Mouse (Mus musculus) common myeloid progenitor, adult 5-6 weeks (primary cell): ENCODE results near the gene Irx4. TPM values are rescaled to one million over a fixed set of nuclear protein-coding genes. Genes with fewer than 3 reads are reported as not detected.

Source experiments
- ATAC-seq: replicated peaks from 2 replicates; pipeline ENCODE4 v1.8.0; 2016; ENCODE audit warnings: low read depth, mild to moderate bottlenecking, moderate TSS enrichment, inconsistent platforms; ENCODE audit not compliant: poor library complexity, severe bottlenecking
- total RNA-seq: library from RNA; stranded (forward); fragments of 200-1000, 187-1606 nt; gene quantifications from 2 replicates; pipeline ENCODE4 v1.2.3, GENCODE M21; 2017

The Irx4 gene
- total RNA-seq: not detected in 2 replicates

- no peak for ATAC-seq
Observed at GRCm38 (mm10) chr13:73260354-73261035, at the start of gene Irx4. Gene Irx4, plus strand, starts transcription at chr13:73260479.

DNA sequence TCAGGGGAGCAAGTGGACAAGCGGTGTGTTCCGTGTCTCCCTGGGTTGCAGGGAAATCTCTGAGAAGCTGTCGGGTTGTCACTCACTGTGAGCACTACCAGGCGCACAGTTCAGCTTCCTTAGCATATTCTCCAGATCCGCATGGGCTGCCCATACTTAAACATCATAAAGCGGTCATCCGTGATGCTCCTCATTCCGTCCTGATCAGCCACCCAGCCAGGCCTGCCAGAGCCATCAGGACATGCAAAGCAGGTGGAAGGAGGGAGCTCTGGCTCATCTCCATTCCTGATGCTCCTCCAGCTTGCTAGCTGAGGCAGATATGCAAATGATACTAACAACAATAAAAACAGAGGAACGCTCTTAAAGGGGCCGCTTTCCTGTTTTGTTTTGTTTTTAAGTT, 46.0 kb upstream of the Irx4 start:
- no peak for ATAC-seq

DNA sequence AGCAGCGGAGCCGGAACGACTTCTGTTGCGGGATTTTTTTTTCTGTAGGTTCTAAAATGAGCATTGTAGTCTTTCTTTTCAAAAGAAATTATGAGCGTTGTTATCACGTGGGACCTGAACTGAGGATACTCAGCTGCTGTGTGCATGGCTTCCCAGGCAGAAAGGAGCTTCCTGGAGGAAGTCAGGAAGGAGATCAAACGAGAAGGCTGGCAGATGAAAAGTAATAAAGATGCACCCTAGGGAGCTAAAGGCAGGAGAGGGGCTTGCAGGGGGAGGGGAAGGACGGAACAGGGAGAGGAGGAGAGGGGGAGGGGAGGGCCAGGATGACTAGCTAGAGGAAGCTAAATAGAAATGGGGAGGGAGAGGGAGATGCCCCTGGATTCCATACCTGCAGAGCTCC, 23.8 kb upstream of the Irx4 start:
- no peak for ATAC-seq

GRCm38 (mm10) chr13:73239191-73239746, 21.0 kb upstream of the Irx4 start:
- no peak for ATAC-seq

GRCm38 (mm10) chr13:73242556-73242955, 17.7 kb upstream of the Irx4 start:
- ATAC-seq: no peak

DNA sequence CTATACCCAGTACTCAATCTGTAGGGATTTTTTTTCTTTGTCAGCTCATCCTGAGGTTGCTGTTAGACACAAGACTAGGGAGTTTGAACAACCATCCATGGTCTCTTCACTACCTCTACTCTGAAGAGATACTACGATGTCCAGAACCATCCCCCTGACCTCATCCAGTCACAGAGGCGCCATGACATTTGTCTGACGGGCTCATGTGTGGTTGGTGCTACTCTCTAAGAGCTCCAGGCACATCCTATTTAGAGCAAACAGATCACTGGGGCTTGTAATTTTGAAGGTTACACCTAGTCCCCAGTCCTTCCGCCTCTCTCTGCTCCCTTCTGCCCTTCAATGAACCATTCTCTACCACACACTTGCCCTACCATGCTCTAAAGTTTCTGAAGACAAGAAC, 13.3 kb upstream of the Irx4 start:
- ATAC-seq: no peak

DNA sequence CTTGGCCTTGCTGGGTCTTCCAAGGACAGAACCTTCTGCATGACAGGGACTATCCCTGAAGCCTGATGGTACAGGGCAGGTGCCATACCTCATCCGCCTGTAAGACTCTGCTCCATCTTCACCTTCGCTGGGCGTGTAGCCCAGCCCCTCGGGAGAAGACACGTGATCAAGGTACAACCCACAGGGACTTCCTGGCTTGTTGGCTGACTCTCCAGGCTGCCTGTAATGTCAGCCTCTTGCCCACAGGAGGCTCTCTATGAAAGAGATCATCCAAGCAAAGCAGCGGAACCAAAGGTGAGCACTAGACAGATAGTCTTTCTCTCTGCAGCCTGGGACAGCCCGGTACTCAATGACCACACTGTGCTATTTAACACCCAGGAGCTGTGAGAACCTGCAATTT, 9.1 kb upstream of the Irx4 start:
- no peak for ATAC-seq

DNA sequence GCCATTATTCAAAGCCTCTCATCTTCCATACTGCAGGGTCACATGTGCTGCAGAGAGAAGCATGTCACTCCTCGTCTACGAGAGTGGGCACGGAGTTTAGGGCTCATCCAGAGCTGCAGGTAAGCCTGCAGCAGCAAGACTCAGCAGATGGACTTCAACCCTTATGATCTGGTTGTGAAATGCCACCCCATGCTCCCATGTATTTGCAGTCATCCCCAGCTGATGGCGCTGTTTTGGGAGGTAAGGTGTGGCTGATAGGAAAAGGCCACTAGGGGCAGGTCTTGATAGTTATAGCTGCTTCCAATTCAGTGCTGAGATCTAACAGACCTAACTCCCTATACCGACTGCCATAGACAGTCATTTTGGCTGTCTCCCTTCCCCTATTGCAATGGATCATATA, 8.3 kb upstream of the Irx4 start:
- no peak for ATAC-seq

DNA sequence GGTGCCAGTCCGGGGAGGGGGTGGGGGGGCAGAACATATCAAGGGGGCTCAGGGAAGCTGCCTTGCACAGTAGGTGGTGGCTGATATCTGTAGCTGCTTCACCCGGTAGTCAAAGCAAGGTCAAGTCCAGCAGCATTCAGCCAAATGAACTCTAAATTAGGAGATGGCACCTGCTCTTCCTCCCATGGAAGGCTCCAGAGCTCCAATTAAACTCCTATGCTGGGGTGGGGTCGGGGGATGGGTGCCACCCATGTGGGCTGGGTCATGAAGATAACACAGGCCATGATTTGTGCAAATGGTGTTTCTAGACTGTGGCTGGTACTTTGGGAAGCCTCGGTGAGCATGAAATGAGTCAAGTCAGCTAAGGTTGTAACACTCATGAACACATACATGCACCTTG, 1.9 kb upstream of the Irx4 start:
- no peak for ATAC-seq

DNA sequence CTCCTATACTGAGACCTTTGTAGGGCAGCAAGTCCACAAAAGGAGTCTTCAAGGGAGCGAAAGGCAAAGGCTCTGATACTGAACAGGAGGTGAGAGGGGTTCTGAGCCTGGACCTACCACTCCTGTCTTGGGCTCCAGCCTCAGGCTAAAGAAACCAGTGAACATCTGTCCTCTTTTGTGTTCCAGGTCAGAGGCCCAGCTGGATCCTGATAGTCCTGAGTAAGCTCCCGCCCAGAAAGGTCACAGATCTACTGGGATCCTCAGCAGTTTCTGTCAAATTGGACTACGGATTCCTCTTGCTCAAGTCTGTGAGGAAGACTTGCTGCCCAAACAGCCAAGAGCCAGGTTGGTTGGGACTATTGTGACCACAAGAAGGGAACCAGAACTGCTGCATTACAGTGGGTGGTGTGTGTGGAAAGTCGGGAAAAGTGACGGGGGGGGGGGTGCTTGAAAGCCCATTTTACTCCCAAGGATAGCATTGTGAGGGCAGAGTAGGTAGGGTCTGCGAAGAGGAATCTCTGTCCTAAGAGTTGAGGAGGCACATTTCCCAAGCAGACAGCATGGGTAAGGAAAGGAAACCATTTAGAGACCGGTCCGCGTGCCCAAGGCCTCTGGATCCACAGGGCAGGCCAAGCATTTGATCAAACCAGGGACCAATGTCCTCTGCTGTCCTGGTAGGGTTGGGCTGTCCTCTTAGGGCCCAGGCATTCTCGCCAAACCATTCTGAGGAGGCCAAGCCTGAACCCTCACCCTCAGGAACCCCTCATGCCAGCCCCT, 514 bp upstream of the Irx4 start:
- no peak for ATAC-seq

DNA sequence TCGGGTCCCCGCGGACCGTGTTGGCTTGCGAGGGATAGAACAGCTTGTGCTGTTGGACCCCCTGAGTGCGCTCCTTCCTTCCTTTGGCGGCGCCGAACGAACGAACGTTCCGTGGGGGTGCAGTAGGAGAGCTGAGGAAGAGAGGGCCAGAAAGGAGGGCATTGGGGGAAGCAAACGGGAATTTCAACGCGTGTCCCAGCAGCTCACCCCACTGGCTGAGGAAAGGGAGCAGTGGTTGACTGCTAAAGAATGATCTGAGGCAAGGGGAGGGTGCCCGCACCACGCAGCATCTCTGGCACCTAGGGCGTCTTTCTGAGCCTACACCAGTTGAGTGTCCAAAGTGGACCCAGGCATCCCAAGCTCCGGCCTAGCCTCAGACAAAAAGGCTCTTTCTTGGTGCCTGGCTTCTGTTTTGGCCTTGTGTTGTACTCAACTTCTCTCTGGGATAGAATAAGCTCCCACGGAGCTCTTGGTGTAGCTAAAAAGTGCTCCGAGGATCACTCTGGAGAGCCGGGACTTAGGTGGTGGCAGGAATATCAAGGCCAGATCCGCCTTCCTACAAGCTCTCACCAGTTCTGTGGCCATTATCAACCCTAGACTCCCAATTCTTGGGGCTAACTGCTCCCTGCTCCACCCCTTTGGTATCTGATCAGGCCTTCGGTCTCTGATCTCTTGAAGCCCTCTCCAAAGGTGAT, 904 bp downstream of the Irx4 start:
- no peak for ATAC-seq

DNA sequence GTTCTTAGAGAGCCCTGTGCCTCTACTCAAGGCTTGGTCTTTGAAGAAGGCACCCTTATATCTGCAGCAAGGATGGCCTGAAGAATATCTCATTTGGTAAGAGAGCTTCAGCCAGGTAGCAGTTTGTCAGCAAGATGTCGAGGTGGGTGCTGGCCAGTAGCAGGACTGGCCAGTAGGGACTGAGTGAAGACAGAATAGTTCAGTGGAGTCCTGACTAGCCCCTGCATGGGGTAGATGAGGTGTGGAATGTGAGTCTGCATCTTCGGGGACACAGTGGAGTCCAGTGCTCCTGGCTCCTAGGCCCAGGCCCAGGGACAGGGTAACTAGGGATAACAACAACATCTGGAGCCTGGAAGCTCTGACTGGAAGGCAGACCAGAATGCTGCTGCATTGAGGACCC, 1.6 kb downstream of the Irx4 start:
- ATAC-seq: no peak

DNA sequence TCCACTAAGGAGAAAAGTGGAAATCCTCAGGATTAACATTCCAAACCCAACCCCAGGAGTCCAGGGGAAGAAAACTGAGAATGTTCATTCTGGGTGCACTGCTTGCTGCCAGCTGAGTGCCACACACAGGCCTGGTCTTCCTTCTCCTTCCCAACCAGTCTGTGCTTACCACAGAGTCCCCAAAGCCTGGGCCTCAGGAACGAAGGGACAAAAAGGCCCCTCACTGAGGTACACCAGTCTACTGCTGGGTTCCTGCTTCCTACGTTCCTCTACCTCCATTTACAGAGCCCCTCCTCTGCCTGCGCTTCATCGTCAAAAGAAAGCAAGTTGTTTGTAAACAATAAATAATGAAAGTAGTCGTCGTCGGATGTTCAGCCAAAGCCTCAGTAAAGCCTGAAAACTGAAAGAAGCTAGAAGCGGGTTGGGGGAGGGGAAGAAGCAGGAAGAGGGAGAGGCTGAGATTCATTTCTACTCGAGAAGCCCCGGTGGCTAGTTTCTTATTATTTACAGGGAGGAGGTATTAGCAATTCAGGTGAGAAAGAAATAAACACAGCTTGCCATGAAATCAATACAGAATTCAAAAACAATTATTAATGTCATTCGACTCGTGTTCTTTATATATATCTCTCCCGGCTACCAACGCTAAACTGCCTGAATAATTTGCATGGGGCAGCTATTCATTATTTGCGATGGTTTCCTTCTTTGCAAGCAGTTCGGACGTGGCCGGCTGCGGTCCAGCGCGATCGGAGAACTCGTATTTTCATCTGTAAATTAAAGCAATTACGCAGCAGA, 2.3 kb downstream of the Irx4 start:
- no peak for ATAC-seq

- no peak for ATAC-seq
Observed at GRCm38 (mm10) chr13:73263128-73263971, 3.1 kb downstream of the Irx4 start.

- ATAC-seq: no peak
Observed at GRCm38 (mm10) chr13:73264166-73264735, 4.0 kb downstream of the Irx4 start.

- no peak for ATAC-seq
Observed at GRCm38 (mm10) chr13:73264831-73265230, 4.6 kb downstream of the Irx4 start.

DNA sequence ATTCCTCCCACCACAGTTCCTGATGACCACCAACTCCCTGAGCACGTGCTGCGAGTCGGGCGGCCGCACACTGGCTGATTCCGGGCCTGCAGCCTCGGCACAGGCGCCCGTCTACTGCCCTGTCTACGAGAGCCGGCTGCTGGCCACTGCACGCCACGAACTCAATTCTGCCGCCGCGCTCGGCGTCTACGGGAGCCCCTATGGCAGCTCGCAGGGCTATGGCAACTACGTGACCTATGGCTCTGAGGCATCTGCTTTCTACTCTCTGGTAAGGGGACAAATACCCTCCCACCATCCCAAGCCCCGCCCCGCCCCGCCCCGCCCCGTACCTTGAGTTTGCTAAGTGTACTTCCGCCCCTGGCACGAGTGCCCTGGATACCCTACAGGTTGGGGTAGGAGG, 5.2 kb downstream of the Irx4 start:
- ATAC-seq: peak; percentile 23; the same call in 1 of the 2 replicates

DNA sequence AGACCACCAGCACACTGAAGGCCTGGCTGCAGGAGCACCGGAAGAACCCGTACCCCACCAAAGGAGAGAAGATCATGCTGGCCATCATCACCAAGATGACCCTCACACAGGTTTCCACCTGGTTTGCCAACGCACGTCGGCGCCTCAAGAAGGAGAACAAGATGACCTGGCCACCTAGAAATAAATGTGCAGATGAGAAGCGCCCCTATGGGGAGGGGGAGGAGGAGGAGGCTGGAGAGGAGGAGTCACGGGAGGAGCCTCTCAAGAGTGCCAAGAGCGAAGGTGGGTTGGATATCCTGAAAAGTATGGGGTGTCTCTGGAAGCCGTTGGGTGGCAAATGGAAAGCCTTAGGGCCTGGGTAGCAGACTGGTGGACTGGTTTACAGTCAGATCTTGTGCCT, 7.3 kb downstream of the Irx4 start:
- no peak for ATAC-seq

- ATAC-seq: peak; percentile 62
Observed at GRCm38 (mm10) chr13:73268702-73269101, 8.4 kb downstream of the Irx4 start.
